Mouse (Mus musculus) neural tube, embryonic 15.5 days (tissue): ENCODE results near the gene Rps6ka4. TPM values are rescaled to one million over a fixed set of nuclear protein-coding genes. Genes with fewer than 3 reads are reported as not detected.

Source experiments
- ATAC-seq: fragments of 200-750 bp; cut with Nextera tagmentation; 2 replicates; pipeline ENCODE4 v1.8.0; 2017; ENCODE audit warnings: mild to moderate bottlenecking, moderate TSS enrichment, moderate library complexity; ENCODE audit not compliant: low FRiP score
- H3K27ac ChIP-seq: fragments of 300-500 bp; sonication (generic); replicated peaks from 2 replicates; pipeline ENCODE4 v1.5.1; 2015; ENCODE audit warnings: mild to moderate bottlenecking, inconsistent platforms
- H3K27me3 ChIP-seq: fragments of 300-500 bp; sonication (generic); replicated peaks from 2 replicates; pipeline ENCODE4 v1.6.1; 2015; ENCODE audit warnings: inconsistent platforms
- H3K36me3 ChIP-seq: fragments of 300-500 bp; sonication (generic); 2 replicates; pipeline ENCODE4 v1.6.1; 2015; ENCODE audit warnings: inconsistent platforms
- H3K4me1 ChIP-seq: fragments of 300-500 bp; sonication (generic); 2 replicates; pipeline ENCODE4 v1.6.1; 2015; ENCODE audit warnings: inconsistent platforms
- H3K4me2 ChIP-seq: fragments of 300-500 bp; sonication (generic); 2 replicates; pipeline ENCODE4 v1.6.1; 2015; ENCODE audit warnings: inconsistent platforms, mild to moderate bottlenecking, moderate library complexity
- H3K4me3 ChIP-seq: fragments of 300-500 bp; sonication (generic); replicated peaks from 2 replicates; pipeline ENCODE4 v1.5.1; 2015; ENCODE audit warnings: mild to moderate bottlenecking, inconsistent platforms
- H3K9ac ChIP-seq: fragments of 300-500 bp; sonication (generic); replicated peaks from 2 replicates; pipeline ENCODE4 v1.6.1; 2015; ENCODE audit warnings: mild to moderate bottlenecking, inconsistent platforms
- H3K9me3 ChIP-seq: fragments of 300-500 bp; sonication (generic); replicated peaks from 2 replicates; pipeline ENCODE4 v1.6.1; 2016; ENCODE audit warnings: inconsistent platforms
- WGBS: fragments of 180-500 bp; shearing (Covaris S2); methylation state at CpG from one replicate; pipeline ENCODE4 v1.1.7; 2015; ENCODE audit warnings: mixed read lengths; 5-methylcytosine and 5-hydroxymethylcytosine counted together
- polyA plus RNA-seq: library from polyadenylated mRNA; unstranded; fragments of >200 nt; fragmentation: Nextera tagmentation; extraction: Ambion mirVana; gene quantifications from 2 replicates; pipeline ENCODE4 v1.2.1, GENCODE M21; 2015

The Rps6ka4 gene
- polyA plus RNA-seq, 1 experiment from 2014 or later, result 15.7 TPM

GRCm38 (mm10) chr19:6849506-6850068 is 9.2 kb upstream of the Rps6ka4 start:
- no peaks in the 10 kb centered on the region for H3K9me3 ChIP-seq
- no peaks in the 10 kb centered on the region for H3K36me3 ChIP-seq
- ATAC-seq, result no peak
- WGBS, result 77% methylated on average over 23 of the region's 23 CpGs
- no peak overlapping the region for H3K4me3 ChIP-seq
- H3K4me1 ChIP-seq, result peaks cover 11% of the 10 kb centered on the region
- H3K4me2 ChIP-seq, result no peak overlapping the region
- H3K27ac ChIP-seq, result no peak overlapping the region
- H3K27me3 ChIP-seq, result peaks cover 57% of the 10 kb centered on the region
- H3K9ac ChIP-seq, result no peak overlapping the region

GRCm38 (mm10) chr19:6847841-6848517 is 7.5 kb upstream of the Rps6ka4 start:
- WGBS, result 2% methylated on average over 30 of the region's 31 CpGs
- Histone ChIP-seq H3K9me3 (no peaks in the 10 kb centered on the region), H3K27ac (no peak overlapping the region), H3K9ac (no peak overlapping the region; the same call in 1 of the 2 replicates), H3K4me3 (peak overlapping the region; percentile 24), H3K36me3 (no peaks in the 10 kb centered on the region), H3K4me2 (peak overlapping the region; percentile 49), H3K4me1 (peaks cover 11% of the 10 kb centered on the region), H3K27me3 (peaks cover 51% of the 10 kb centered on the region)
- ATAC-seq, result no peak

DNA sequence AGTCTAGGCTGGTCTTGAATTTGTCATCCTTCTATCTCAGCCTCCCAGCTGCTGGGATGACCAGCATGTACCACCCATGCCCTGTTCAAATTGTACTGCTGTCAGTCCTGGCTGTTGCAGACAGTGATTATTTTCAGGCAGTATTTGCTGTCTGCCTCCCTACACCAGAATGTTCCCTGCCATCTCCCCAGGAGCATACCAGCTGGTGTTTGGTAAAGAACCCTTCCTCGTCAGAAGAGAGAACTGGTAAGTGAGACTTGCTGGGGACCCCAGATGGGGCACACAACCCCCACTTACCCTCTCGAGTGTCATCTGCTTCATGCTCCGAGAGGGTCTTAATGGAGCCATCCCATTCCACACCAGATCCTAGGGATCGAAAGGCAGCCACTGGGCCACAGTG is 5.6 kb upstream of the Rps6ka4 start:
- no peaks in the 10 kb centered on the region for H3K36me3 ChIP-seq
- no peak overlapping the region for H3K9ac ChIP-seq
- H3K4me1 ChIP-seq, result peaks cover 15% of the 10 kb centered on the region
- WGBS, result 69% methylated on average over 4 of the region's 4 CpGs
- H3K9me3 ChIP-seq, result no peaks in the 10 kb centered on the region
- H3K4me2 ChIP-seq, result no peak overlapping the region
- no peak for ATAC-seq
- H3K27me3 ChIP-seq, result peaks cover 67% of the 10 kb centered on the region
- H3K27ac ChIP-seq, result no peak overlapping the region
- H3K4me3 ChIP-seq, result no peak overlapping the region

- no peak overlapping the region for H3K4me3 ChIP-seq
- 79% methylated on average over 1 of the region's 1 CpGs for WGBS
- no peak for ATAC-seq
Measured at GRCm38 (mm10) chr19:6842353-6842752, 1.9 kb upstream of the Rps6ka4 start.

GRCm38 (mm10) chr19:6841292-6841597 is 809 bp upstream of the Rps6ka4 start:
- Histone ChIP-seq H3K27me3 (peaks cover 59% of the 10 kb centered on the region), H3K4me1 (peaks cover 26% of the 10 kb centered on the region), H3K27ac (no peak overlapping the region), H3K4me2 (peak overlapping the region; percentile 98), H3K9me3 (no peaks in the 10 kb centered on the region), H3K9ac (peak overlapping the region; percentile 67; the same call in 1 of the 2 replicates), H3K36me3 (peaks cover 13% of the 10 kb centered on the region; the same call in 1 of the 2 replicates), H3K4me3 (no peak overlapping the region; the same call in 1 of the 2 replicates)
- WGBS, result 7% methylated on average over 3 of the region's 3 CpGs
- ATAC-seq, result no peak

More at GRCm38 (mm10) chr19:6842353-6842752, 1.9 kb upstream of the Rps6ka4 start:
- Histone ChIP-seq H3K9me3 (no peaks in the 10 kb centered on the region), H3K4me2 (no peak overlapping the region), H3K4me1 (peaks cover 26% of the 10 kb centered on the region), H3K9ac (no peak overlapping the region), H3K36me3 (0 out of 2 replicates have a peak, but pooled peaks cover 6% of the 10 kb centered on the region), H3K27me3 (peaks cover 61% of the 10 kb centered on the region), H3K27ac (no peak overlapping the region)

GRCm38 (mm10) chr19:6839615-6840474 is 591 bp downstream of the Rps6ka4 start:
- H3K9me3 ChIP-seq, result no peaks in the 10 kb centered on the region
- peak overlapping the region; percentile 67 for H3K9ac ChIP-seq
- WGBS, result 1% methylated on average over 46 of the region's 46 CpGs
- peak; percentile 64 for ATAC-seq
- H3K36me3 ChIP-seq, result peaks cover 13% of the 10 kb centered on the region; the same call in 1 of the 2 replicates
- peak overlapping the region; percentile 64 for H3K4me3 ChIP-seq
- H3K4me1 ChIP-seq, result peaks cover 26% of the 10 kb centered on the region
- peak overlapping the region; percentile 98 for H3K4me2 ChIP-seq
- peaks cover 52% of the 10 kb centered on the region for H3K27me3 ChIP-seq
- peak overlapping the region; percentile 41; the same call in 1 of the 2 replicates for H3K27ac ChIP-seq

DNA sequence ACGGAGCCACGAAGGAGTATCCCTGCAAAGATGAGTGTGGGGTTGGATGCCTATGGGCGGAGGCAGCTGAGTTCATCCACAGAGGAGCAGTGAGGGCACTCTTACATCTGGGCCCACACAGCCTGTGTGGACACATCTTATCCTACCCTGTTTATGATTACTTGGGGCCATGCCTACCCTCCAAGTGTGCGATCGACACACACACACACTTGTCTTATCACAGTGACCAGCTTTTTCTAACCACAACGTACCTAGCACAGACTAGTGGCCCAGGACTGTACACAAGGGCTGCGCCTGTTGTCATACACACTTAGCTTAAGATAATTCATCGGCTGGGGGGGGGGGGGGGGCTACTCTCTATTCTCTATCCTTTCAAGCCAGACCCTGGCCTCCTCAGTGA is 8.1 kb downstream of the Rps6ka4 start:
- Histone ChIP-seq H3K27me3 (peaks cover 56% of the 10 kb centered on the region), H3K4me3 (no peak overlapping the region), H3K9ac (no peak overlapping the region), H3K4me2 (no peak overlapping the region), H3K27ac (no peak overlapping the region), H3K4me1 (peaks cover 27% of the 10 kb centered on the region), H3K36me3 (peaks cover 18% of the 10 kb centered on the region), H3K9me3 (no peaks in the 10 kb centered on the region)
- no peak for ATAC-seq
- 90% methylated on average over 8 of the region's 8 CpGs for WGBS

DNA sequence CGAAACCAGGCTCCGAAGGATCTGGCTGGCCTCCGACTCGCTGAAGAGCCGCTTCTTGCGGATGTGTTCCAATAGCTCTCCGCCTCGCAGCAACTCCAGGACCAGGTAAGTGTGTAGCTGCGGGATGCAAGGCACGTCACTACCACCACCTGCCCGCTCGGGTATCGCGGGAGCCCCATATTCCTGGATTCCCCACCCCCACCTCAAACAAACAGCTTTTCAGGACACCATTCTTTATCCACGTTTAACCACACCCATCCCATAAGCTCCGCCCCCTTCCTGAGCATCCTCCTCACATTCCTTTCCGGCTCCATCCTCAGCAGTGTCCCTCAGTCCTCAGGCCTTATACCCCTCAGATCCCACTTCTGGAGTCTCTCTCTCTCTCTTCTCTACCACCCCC is 9.1 kb downstream of the Rps6ka4 start:
- Histone ChIP-seq H3K27ac (0 out of 2 replicates have a peak overlapping the region, but pooled peaks have one; percentile 33), H3K4me2 (peak overlapping the region; percentile 70), H3K9ac (peak overlapping the region; percentile 33; the same call in 1 of the 2 replicates), H3K4me3 (peak overlapping the region; percentile 43), H3K36me3 (peaks cover 11% of the 10 kb centered on the region), H3K4me1 (peaks cover 27% of the 10 kb centered on the region), H3K9me3 (no peaks in the 10 kb centered on the region), H3K27me3 (peaks cover 47% of the 10 kb centered on the region)
- peak; percentile 72 for ATAC-seq
- WGBS, result 11% methylated on average over 17 of the region's 17 CpGs

- WGBS, result 9% methylated on average over 38 of the region's 38 CpGs
- Histone ChIP-seq H3K9ac (peak overlapping the region; percentile 33), H3K27me3 (peaks cover 47% of the 10 kb centered on the region)
Measured at GRCm38 (mm10) chr19:6830556-6831316, 9.7 kb downstream of the Rps6ka4 start.

DNA sequence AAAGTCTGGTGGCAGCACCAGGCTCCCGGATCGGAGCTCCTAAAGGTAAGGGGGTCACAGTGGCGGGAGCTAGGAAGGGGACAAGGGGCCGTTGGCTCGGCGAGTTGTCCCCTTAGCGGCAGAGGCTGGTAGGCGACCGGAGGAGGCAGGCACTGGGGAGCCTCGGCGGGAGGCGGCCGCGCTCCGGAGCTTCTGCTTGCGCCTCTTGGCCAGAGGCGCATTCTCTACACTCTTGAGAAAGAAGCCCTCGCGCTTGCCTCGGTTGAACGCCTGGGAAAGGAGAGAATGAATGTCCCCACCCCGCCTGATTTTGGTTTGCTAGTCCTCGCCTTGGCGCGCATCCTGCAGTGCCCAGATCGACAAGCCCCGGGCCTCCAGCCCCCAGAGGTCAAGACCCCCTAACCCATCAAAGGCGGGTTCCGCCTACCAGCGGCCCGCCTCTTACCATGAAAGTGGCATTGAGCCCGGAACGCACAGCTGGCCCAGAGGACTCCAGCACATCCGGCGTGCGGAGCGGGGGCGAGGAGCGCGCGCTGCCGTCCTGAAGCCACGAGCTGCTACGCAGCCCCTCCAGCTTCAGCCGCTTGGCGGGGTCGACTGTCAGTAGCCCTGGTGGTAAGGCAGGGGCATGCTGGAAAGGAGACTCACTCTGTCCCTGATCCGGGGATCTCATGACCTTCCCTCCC is 10.4 kb downstream of the Rps6ka4 start:
- Histone ChIP-seq H3K4me1 (peaks cover 27% of the 10 kb centered on the region), H3K27me3 (peaks cover 47% of the 10 kb centered on the region)
- peak; percentile 4; the same call in 1 of the 2 replicates for ATAC-seq

More at GRCm38 (mm10) chr19:6830556-6831316, 9.7 kb downstream of the Rps6ka4 start:
- ATAC-seq, result peak; percentile 48
- H3K9me3 ChIP-seq, result no peaks in the 10 kb centered on the region
- peak overlapping the region; percentile 43 for H3K4me3 ChIP-seq
- peaks cover 27% of the 10 kb centered on the region for H3K4me1 ChIP-seq
- peak overlapping the region; percentile 70 for H3K4me2 ChIP-seq
- peaks cover 11% of the 10 kb centered on the region for H3K36me3 ChIP-seq
- 0 out of 2 replicates have a peak overlapping the region, but pooled peaks have one; percentile 33 for H3K27ac ChIP-seq

More for the DNA sequence above, 10.4 kb downstream of the Rps6ka4 start:
- Histone ChIP-seq H3K4me3 (peak overlapping the region; percentile 43), H3K9me3 (no peaks in the 10 kb centered on the region), H3K9ac (peak overlapping the region; percentile 33), H3K27ac (no peak overlapping the region), H3K36me3 (peaks cover 11% of the 10 kb centered on the region), H3K4me2 (peak overlapping the region; percentile 70)
- 7% methylated on average over 48 of the region's 48 CpGs for WGBS
